22 mouse cellular contexts compared by ENCODE assay signal in the genomic region with DNA sequence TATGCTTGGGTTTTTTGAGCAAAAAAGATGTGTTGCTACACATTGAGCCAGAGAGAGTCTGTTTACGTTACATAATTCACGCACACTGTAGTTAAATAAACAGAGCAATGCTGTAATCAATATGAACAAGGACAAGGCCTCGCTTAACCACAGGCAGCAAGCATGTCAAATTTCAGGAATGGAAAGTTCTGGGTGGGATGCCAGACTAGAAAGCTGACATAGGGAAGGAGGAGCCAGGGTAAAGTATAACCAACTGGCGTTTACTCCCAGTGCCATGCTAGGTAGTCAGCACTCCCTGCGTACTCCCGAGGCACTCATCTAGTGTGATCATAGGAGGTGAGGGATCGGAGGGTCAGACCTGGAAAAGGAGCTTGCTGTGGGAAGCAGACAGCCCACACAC.
DNase-seq lines count a peak whose midpoint lies in the region; ATAC-seq and TF ChIP-seq lines count a peak whose summit lies in the region.
"Had no signal": no experiment of that assay in that cellular context is flagged by ENCODE, and none has a peak within 500 bp of the region (broad histone marks: within the 10 kb centered on the region; RNA-seq: fewer than 3 reads in every experiment).

No protein-coding gene starts in this region.

- no peak for TF ChIP-seq CTCF in liver, adult 2 months (IDR thresholded peaks at IDR 0.05; ENCODE audit: low read depth, low read length)

- H3K4me3 ChIP-seq in embryonic facial prominence, embryonic 12.5 days = no peak overlapping the region
- H3K4me3 ChIP-seq in embryonic facial prominence, embryonic 10.5 days = no peak overlapping the region
- no peak overlapping the region for H3K4me3 ChIP-seq in liver, adult 2 months (ENCODE audit: insufficient read depth, low read depth, low read length)
- no peak overlapping the region for H3K4me3 ChIP-seq in liver, embryonic 12.5 days
- no peak overlapping the region for H3K4me3 ChIP-seq in embryonic facial prominence, embryonic 15.5 days (replicated peaks)
- H3K4me3 ChIP-seq: forebrain, embryonic 10.5 days; forebrain, embryonic 13.5 days; hindbrain, embryonic 10.5 days; hindbrain, embryonic 13.5 days had no signal

- no peak for DNase-seq in embryonic facial prominence, embryonic 10.5 days (ENCODE audit: low spot score)
- DNase-seq in liver, adult 2 months (ENCODE audit: extremely low read depth, low read depth, low spot score) = peak; percentile 84
- peak; percentile 5 for DNase-seq in NIH3T3 (ENCODE audit: low read depth)
- DNase-seq in layer of hippocampus, postnatal 10 days (ENCODE audit: low spot score in 2 of 2) = no peak
- DNase-seq: adrenal gland, postnatal 10 days; adrenal gland, postnatal 36 days; cerebellum, adult 18-20 months; cerebellum, adult 9-10 months; cerebellum, postnatal 14 days; gastrocnemius, postnatal 10 days; gastrocnemius, postnatal 36 days had no signal

- H3K79me2 ChIP-seq in liver, adult 2 months (ENCODE audit: control insufficient read depth, insufficient read depth, low read length) = no peaks in the 10 kb centered on the region

- no peak for ATAC-seq in embryonic facial prominence, embryonic 12.5 days (ENCODE audit: insufficient number of reproducible peaks, insufficient read depth, low FRiP score, low TSS enrichment)
- no peak for ATAC-seq in liver, embryonic 12.5 days
- 0 out of 2 replicates have a peak, but pooled peaks have one; percentile 34 for ATAC-seq in embryonic facial prominence, embryonic 15.5 days (ENCODE audit: insufficient number of reproducible peaks, low FRiP score, low TSS enrichment, low read depth)
- ATAC-seq: forebrain, embryonic 13.5 days; forebrain, embryonic 16.5 days; hindbrain, embryonic 16.5 days; Patski had no signal

- WGBS in embryonic facial prominence, embryonic 12.5 days = 64% methylated on average over 7 of the region's 7 CpGs
- 90% methylated on average over 7 of the region's 7 CpGs for WGBS in embryonic facial prominence, embryonic 10.5 days
- 32% methylated on average over 7 of the region's 7 CpGs for WGBS in liver, adult 2 months
- 79% methylated on average over 7 of the region's 7 CpGs for WGBS in liver, embryonic 12.5 days (ENCODE audit: insufficient replicate concordance)
- WGBS in embryonic facial prominence, embryonic 15.5 days = 49% methylated on average over 7 of the region's 7 CpGs

- H3K4me2 ChIP-seq in embryonic facial prominence, embryonic 12.5 days (replicated peaks) = no peak overlapping the region
- H3K4me2 ChIP-seq in liver, embryonic 12.5 days = no peak overlapping the region
- H3K4me2 ChIP-seq in embryonic facial prominence, embryonic 15.5 days (replicated peaks) = no peak overlapping the region
- H3K4me2 ChIP-seq: forebrain, embryonic 13.5 days; heart, embryonic 11.5 days; hindbrain, embryonic 13.5 days had no signal

- no peaks in the 10 kb centered on the region for H3K36me3 ChIP-seq in embryonic facial prominence, embryonic 12.5 days
- no peaks in the 10 kb centered on the region for H3K36me3 ChIP-seq in embryonic facial prominence, embryonic 10.5 days (replicated peaks)
- H3K36me3 ChIP-seq in liver, adult 2 months (ENCODE audit: control insufficient read depth, insufficient read depth, low read length) = no peaks in the 10 kb centered on the region
- H3K36me3 ChIP-seq in liver, embryonic 12.5 days = no peaks in the 10 kb centered on the region
- no peaks in the 10 kb centered on the region for H3K36me3 ChIP-seq in embryonic facial prominence, embryonic 15.5 days
- H3K36me3 ChIP-seq: forebrain, embryonic 10.5 days; hindbrain, embryonic 10.5 days; hindbrain, embryonic 13.5 days had no signal

- H3K27ac ChIP-seq in embryonic facial prominence, embryonic 12.5 days = peak overlapping the region; percentile 8; the same call in 1 of the 2 replicates
- no peak overlapping the region for H3K27ac ChIP-seq in embryonic facial prominence, embryonic 10.5 days (replicated peaks)
- H3K27ac ChIP-seq in liver, adult 2 months (replicated peaks; ENCODE audit: insufficient read depth, low read depth, low read length) = no peak overlapping the region
- H3K27ac ChIP-seq in liver, embryonic 12.5 days = no peak overlapping the region
- no peak overlapping the region for H3K27ac ChIP-seq in embryonic facial prominence, embryonic 15.5 days (replicated peaks)
- H3K27ac ChIP-seq: forebrain, embryonic 10.5 days; forebrain, embryonic 13.5 days; hindbrain, embryonic 10.5 days; hindbrain, embryonic 13.5 days had no signal

- H3K27me3 ChIP-seq in embryonic facial prominence, embryonic 12.5 days = no peaks in the 10 kb centered on the region
- H3K27me3 ChIP-seq in embryonic facial prominence, embryonic 10.5 days (replicated peaks; ENCODE audit: low read depth, poor library complexity, severe bottlenecking) = no peaks in the 10 kb centered on the region
- no peaks in the 10 kb centered on the region for H3K27me3 ChIP-seq in liver, adult 2 months (ENCODE audit: control insufficient read depth, insufficient read depth, low read length)
- no peaks in the 10 kb centered on the region for H3K27me3 ChIP-seq in liver, embryonic 12.5 days (replicated peaks)
- no peaks in the 10 kb centered on the region for H3K27me3 ChIP-seq in embryonic facial prominence, embryonic 15.5 days
- H3K27me3 ChIP-seq: forebrain, embryonic 13.5 days had no signal

- TF ChIP-seq POLR2A in liver, adult 2 months (IDR thresholded peaks at IDR 0.05; ENCODE audit: extremely low read depth, insufficient read depth, low read length) = no peak

- no peak overlapping the region for H3K9ac ChIP-seq in embryonic facial prominence, embryonic 12.5 days
- no peak overlapping the region for H3K9ac ChIP-seq in liver, adult 2 months (ENCODE audit: low read depth, low read length)
- no peak overlapping the region for H3K9ac ChIP-seq in liver, embryonic 12.5 days
- no peak overlapping the region for H3K9ac ChIP-seq in embryonic facial prominence, embryonic 15.5 days
- H3K9ac ChIP-seq: forebrain, embryonic 13.5 days; hindbrain, embryonic 13.5 days had no signal

- H3K9me3 ChIP-seq in embryonic facial prominence, embryonic 12.5 days = no peaks in the 10 kb centered on the region
- H3K9me3 ChIP-seq in embryonic facial prominence, embryonic 10.5 days = no peaks in the 10 kb centered on the region
- no peaks in the 10 kb centered on the region for H3K9me3 ChIP-seq in liver, embryonic 12.5 days (replicated peaks)
- no peaks in the 10 kb centered on the region for H3K9me3 ChIP-seq in embryonic facial prominence, embryonic 15.5 days (replicated peaks)
- H3K9me3 ChIP-seq: forebrain, embryonic 10.5 days; forebrain, embryonic 13.5 days; hindbrain, embryonic 10.5 days; hindbrain, embryonic 13.5 days had no signal

- peaks cover 3% of the 10 kb centered on the region; the same call in 1 of the 2 replicates for H3K4me1 ChIP-seq in embryonic facial prominence, embryonic 12.5 days
- H3K4me1 ChIP-seq in embryonic facial prominence, embryonic 10.5 days = no peaks in the 10 kb centered on the region
- peaks cover 3% of the 10 kb centered on the region; the same call in 1 of the 2 replicates for H3K4me1 ChIP-seq in liver, adult 2 months (ENCODE audit: control insufficient read depth, insufficient read depth, low read length)
- no peaks in the 10 kb centered on the region for H3K4me1 ChIP-seq in liver, embryonic 12.5 days
- peaks cover 5% of the 10 kb centered on the region; the same call in 1 of the 2 replicates for H3K4me1 ChIP-seq in embryonic facial prominence, embryonic 15.5 days
- H3K4me1 ChIP-seq: forebrain, embryonic 10.5 days; forebrain, embryonic 13.5 days; hindbrain, embryonic 10.5 days; hindbrain, embryonic 13.5 days had no signal

Comparison
In these comparisons a context has a peak if more than half of its experiments do, and no peak if none do; other contexts are left out.
1. DNase-seq: peak in liver, adult 2 months (single experiment) and NIH3T3 (single experiment); none in embryonic facial prominence, embryonic 10.5 days (single experiment) and layer of hippocampus, postnatal 10 days (0 of 2).